Mouse (Mus musculus) erythroblast, adult 5-6 weeks (primary cell): ENCODE measurements around the gene Vamp5. TPM values are rescaled to one million over a fixed set of nuclear protein-coding genes. Genes with fewer than 3 reads are reported as not detected.

Source experiments
- total RNA-seq, 2 experiments: library from RNA; stranded (forward) in 1 of 2; stranded (reverse) in 1 of 2; fragments of 150-400 nt in 1 of 2; fragments of 200-764, 138-1000 nt in 1 of 2; gene quantifications; 2 replicates each; pipeline versions ENCODE4 v1.2.3 to v1.2.4; 2015 to 2017; ENCODE audit warnings: low replicate concordance in 2 of 2

Vamp5 gene
- total RNA-seq, 2 experiments from 2014 or later = 9.5 to 55.7 TPM

Other genes with a start within 250 kb of the Vamp5 start
- not detected in 2 replicates for gene Atoh8, start 144.9 kb downstream of the Vamp5 start, total RNA-seq (2015; ENCODE audit: low replicate concordance)
- not detected in 2 replicates for gene Atoh8, start 144.9 kb downstream of the Vamp5 start, total RNA-seq (2017; ENCODE audit: low replicate concordance)
- not detected in 2 replicates for gene Sftpb, start 75.9 kb downstream of the Vamp5 start, total RNA-seq (2015; ENCODE audit: low replicate concordance)
- gene Sftpb, start 75.9 kb downstream of the Vamp5 start, total RNA-seq (2017; ENCODE audit: low replicate concordance) = 1.6 TPM in 1 of 2 replicates, not detected in the other
- gene Usp39, start 35.3 kb downstream of the Vamp5 start, total RNA-seq (2015; ENCODE audit: low replicate concordance) = 25.4 and 28.0 TPM in 2 replicates
- 27.8 and 34.2 TPM in 2 replicates for gene Usp39, start 35.3 kb downstream of the Vamp5 start, total RNA-seq (2017; ENCODE audit: low replicate concordance)
- 9.2 and 11.5 TPM in 2 replicates for gene 0610030E20Rik, start 33.2 kb downstream of the Vamp5 start, total RNA-seq (2015; ENCODE audit: low replicate concordance)
- gene 0610030E20Rik, start 33.2 kb downstream of the Vamp5 start, total RNA-seq (2017; ENCODE audit: low replicate concordance) = 8.8 and 15.0 TPM in 2 replicates
- 1.5 TPM in 1 of 2 replicates, not detected in the other for gene Tmem150a, start 25.0 kb downstream of the Vamp5 start, total RNA-seq (2015; ENCODE audit: low replicate concordance)
- gene Tmem150a, start 25.0 kb downstream of the Vamp5 start, total RNA-seq (2017; ENCODE audit: low replicate concordance) = 1.4 TPM in 1 of 2 replicates, not detected in the other
- 37.1 and 51.6 TPM in 2 replicates for gene Rnf181, start 13.5 kb downstream of the Vamp5 start, total RNA-seq (2015; ENCODE audit: low replicate concordance)
- 44.0 and 47.3 TPM in 2 replicates for gene Rnf181, start 13.5 kb downstream of the Vamp5 start, total RNA-seq (2017; ENCODE audit: low replicate concordance)
- gene Vamp8, start 10.2 kb upstream of the Vamp5 start, total RNA-seq (2015; ENCODE audit: low replicate concordance) = 68.5 and 70.1 TPM in 2 replicates
- 91.4 and 102 TPM in 2 replicates for gene Vamp8, start 10.2 kb upstream of the Vamp5 start, total RNA-seq (2017; ENCODE audit: low replicate concordance)
- 1.3 and 5.0 TPM in 2 replicates for gene Ggcx, start 33.8 kb upstream of the Vamp5 start, total RNA-seq (2015; ENCODE audit: low replicate concordance)
- gene Ggcx, start 33.8 kb upstream of the Vamp5 start, total RNA-seq (2017; ENCODE audit: low replicate concordance) = 0.85 and 2.1 TPM in 2 replicates
- 77.8 and 93.8 TPM in 2 replicates for gene Mat2a, start 59.1 kb upstream of the Vamp5 start, total RNA-seq (2015; ENCODE audit: low replicate concordance)
- 44.9 and 67.3 TPM in 2 replicates for gene Mat2a, start 59.1 kb upstream of the Vamp5 start, total RNA-seq (2017; ENCODE audit: low replicate concordance)
- gene Sh2d6, start 141.2 kb upstream of the Vamp5 start, total RNA-seq (2015; ENCODE audit: low replicate concordance) = not detected in 2 replicates
- gene Sh2d6, start 141.2 kb upstream of the Vamp5 start, total RNA-seq (2017; ENCODE audit: low replicate concordance) = not detected in 2 replicates
- gene Capg, start 163.9 kb upstream of the Vamp5 start, total RNA-seq (2015; ENCODE audit: low replicate concordance) = 10.2 and 21.1 TPM in 2 replicates
- 22.2 and 29.0 TPM in 2 replicates for gene Capg, start 163.9 kb upstream of the Vamp5 start, total RNA-seq (2017; ENCODE audit: low replicate concordance)
- gene Elmod3, start 217.9 kb upstream of the Vamp5 start, total RNA-seq (2015; ENCODE audit: low replicate concordance) = 2.1 and 5.6 TPM in 2 replicates
- gene Elmod3, start 217.9 kb upstream of the Vamp5 start, total RNA-seq (2017; ENCODE audit: low replicate concordance) = 0.85 and 6.0 TPM in 2 replicates
- 1.7 and 4.0 TPM in 2 replicates for gene Retsat, start 218.0 kb upstream of the Vamp5 start, total RNA-seq (2015; ENCODE audit: low replicate concordance)
- 3.5 and 3.8 TPM in 2 replicates for gene Retsat, start 218.0 kb upstream of the Vamp5 start, total RNA-seq (2017; ENCODE audit: low replicate concordance)
- 17.9 and 24.9 TPM in 2 replicates for gene Tgoln1, start 236.5 kb upstream of the Vamp5 start, total RNA-seq (2015; ENCODE audit: low replicate concordance)
- 19.8 and 20.2 TPM in 2 replicates for gene Tgoln1, start 236.5 kb upstream of the Vamp5 start, total RNA-seq (2017; ENCODE audit: low replicate concordance)